Mouse (Mus musculus) olfactory bulb, adult 2 months (tissue): ENCODE data around the gene Mtfr1l.

Experiments used
- CTCF ChIP-seq: fragments of 200-500 bp; IDR thresholded peaks from 2 replicates; pipeline ENCODE4 v1.5.1; 2012; ENCODE audit warnings: low read depth, mild to moderate bottlenecking, low read length, moderate library complexity; ENCODE audit not compliant: insufficient read depth
- POLR2A ChIP-seq: fragments of 200-500 bp; IDR thresholded peaks from 2 replicates; pipeline ENCODE4 v1.6.1; 2012; ENCODE audit warnings: mild to moderate bottlenecking, low read depth, low read length, moderate library complexity; ENCODE audit not compliant: insufficient read depth

- no peak for TF ChIP-seq CTCF
- no peak for TF ChIP-seq POLR2A
Measured at GRCm38 (mm10) chr4:134516981-134517380, 18.2 kb downstream of the Mtfr1l start.
